Mouse (Mus musculus) embryonic stem cell, embryonic (primary cell): ENCODE measurements around the gene Auts2.

Source experiments
- CTCF ChIA-PET, 4 experiments: fragments of 300-600 bp in 2 of 4; fragments of 350-600 bp in 2 of 4; sonication (Branson Sonifier 250); formaldehyde crosslinking; loops; one replicate each; lab custom pipeline; 2022; ENCODE audit warnings: inconsistent platforms in 2 of 4; lab: Charles Lee
- POLR2A ChIA-PET, 4 experiments: fragments of 300-600 bp in 2 of 4; fragments of 350-600 bp in 2 of 4; sonication (Branson Sonifier 250); formaldehyde crosslinking; loops; one replicate each; lab custom pipeline; 2022; ENCODE audit warnings: antibody characterized with exemption in 4 of 4, inconsistent platforms in 1 of 4; lab: Charles Lee

Auts2 gene

GRCm38 (mm10) chr5:131904478-131904877, 638.7 kb downstream of the Auts2 start:
- ChIA-PET POLR2A (interaction anchor here in 1 of 4 experiments (0.5 kb wide), 1 partner anchor 1829 kb away, joined by 3 read pairs; no protein-coding TSS in a partner anchor), CTCF (no interaction called here)

- CTCF ChIA-PET = interaction anchor here in 2 of 4 experiments (0.5 to 0.6 kb wide), 2 partner anchors 1444 to 1887 kb away, joined by 4 to 5 read pairs; no protein-coding TSS in a partner anchor
- POLR2A ChIA-PET = interaction anchor here in 1 of 4 experiments (0.7 kb wide), 1 partner anchor 27 kb away, joined by 3 read pairs; no protein-coding TSS in a partner anchor
These were observed 645.0 kb downstream of the Auts2 start for GRCm38 (mm10) chr5:131898048-131898638.

- ChIA-PET CTCF (no interaction called here), POLR2A (no interaction called here)
These were observed 656.5 kb downstream of the Auts2 start for GRCm38 (mm10) chr5:131886636-131887035.

GRCm38 (mm10) chr5:131876569-131876968, 666.6 kb downstream of the Auts2 start:
- CTCF ChIA-PET = interaction anchor here in 1 of 4 experiments (0.6 kb wide), 1 partner anchor 240 kb away, joined by 3 read pairs; no protein-coding TSS in a partner anchor
- POLR2A ChIA-PET = no interaction called here

- CTCF ChIA-PET = interaction anchor here in 1 of 4 experiments (1.0 kb wide), 1 partner anchor 164 kb away, joined by 3 read pairs; no protein-coding TSS in a partner anchor
- POLR2A ChIA-PET = no interaction called here
These were observed 667.2 kb downstream of the Auts2 start for GRCm38 (mm10) chr5:131875976-131876375.

- CTCF ChIA-PET = no interaction called here
- POLR2A ChIA-PET = no interaction called here
These were observed 670.0 kb downstream of the Auts2 start for GRCm38 (mm10) chr5:131873116-131873515.

- CTCF ChIA-PET = no interaction called here
- POLR2A ChIA-PET = no interaction called here
These were observed 673.2 kb downstream of the Auts2 start for GRCm38 (mm10) chr5:131869711-131870499.

GRCm38 (mm10) chr5:131865200-131865599, 677.9 kb downstream of the Auts2 start:
- POLR2A ChIA-PET = no interaction called here
- CTCF ChIA-PET = no interaction called here

GRCm38 (mm10) chr5:131857976-131858375, 685.2 kb downstream of the Auts2 start:
- ChIA-PET CTCF (interaction anchor here in 1 of 4 experiments (0.7 kb wide), 1 partner anchor 1457 kb away, joined by 3 read pairs; no protein-coding TSS in a partner anchor), POLR2A (no interaction called here)

GRCm38 (mm10) chr5:131855358-131855757, 687.8 kb downstream of the Auts2 start:
- ChIA-PET CTCF (no interaction called here), POLR2A (interaction anchor here in 1 of 4 experiments (0.5 kb wide), 1 partner anchor 53 kb away, joined by 4 read pairs; no protein-coding TSS in a partner anchor)

- ChIA-PET CTCF (no interaction called here), POLR2A (interaction anchor here in 1 of 4 experiments (0.5 kb wide), 1 partner anchor 355 kb away, joined by 4 read pairs; no protein-coding TSS in a partner anchor)
These were observed 691.3 kb downstream of the Auts2 start for GRCm38 (mm10) chr5:131851597-131852453.

- ChIA-PET CTCF (interaction anchor here in 1 of 4 experiments (0.5 kb wide), 1 partner anchor 16 kb away, joined by 3 read pairs; no protein-coding TSS in a partner anchor), POLR2A (no interaction called here)
These were observed 692.4 kb downstream of the Auts2 start for GRCm38 (mm10) chr5:131850632-131851335.

GRCm38 (mm10) chr5:131849644-131850043, 693.5 kb downstream of the Auts2 start:
- ChIA-PET POLR2A (interaction anchor here in 1 of 4 experiments (1.4 kb wide), 1 partner anchor 312 kb away, joined by 4 read pairs; no protein-coding TSS in a partner anchor), CTCF (no interaction called here)

GRCm38 (mm10) chr5:131844519-131844800, 698.7 kb downstream of the Auts2 start:
- ChIA-PET POLR2A (no interaction called here), CTCF (no interaction called here)

- POLR2A ChIA-PET = interaction anchor here in 1 of 4 experiments (0.8 kb wide), 1 partner anchor 456 kb away, joined by 3 read pairs; no protein-coding TSS in a partner anchor
- CTCF ChIA-PET = no interaction called here
These were observed 699.2 kb downstream of the Auts2 start for GRCm38 (mm10) chr5:131843766-131844518.

GRCm38 (mm10) chr5:131839657-131840315, 703.4 kb downstream of the Auts2 start:
- POLR2A ChIA-PET = interaction anchor here in 1 of 4 experiments (0.6 kb wide), 1 partner anchor 1584 kb away, joined by 3 read pairs; the partner anchor contains the start of genes Sbds and Tyw1
- CTCF ChIA-PET = no interaction called here

- ChIA-PET CTCF (no interaction called here), POLR2A (no interaction called here)
These were observed 704.1 kb downstream of the Auts2 start for GRCm38 (mm10) chr5:131839023-131839422.
